Mouse (Mus musculus) intestine, postnatal 0 days (tissue): ENCODE measurements at regions not wholly inside any gene's neighbourhood (a gene's known extent, or its start where the extent isn't known, plus 50 kb on each side); places are given as distances from the start of the nearest gene placed in this dataset.

Experiments
- ATAC-seq: fragments of 200-750 bp; cut with Nextera tagmentation; 2 replicates; pipeline ENCODE4 v1.8.0; 2017; ENCODE audit warnings: mild to moderate bottlenecking, moderate TSS enrichment, moderate library complexity
- H3K27ac ChIP-seq: fragments of 300-500 bp; sonication (generic); 2 replicates; pipeline ENCODE4 v1.5.1; 2014; ENCODE audit warnings: mild to moderate bottlenecking, low read depth, low read length, moderate library complexity
- H3K27me3 ChIP-seq: fragments of 300-500 bp; sonication (generic); replicated peaks from 2 replicates; pipeline ENCODE4 v1.6.1; 2014; ENCODE audit warnings: low read length, mixed read lengths; ENCODE audit not compliant: control insufficient read depth, insufficient read depth
- H3K36me3 ChIP-seq: fragments of 300-500 bp; sonication (generic); 2 replicates; pipeline ENCODE4 v1.6.1; 2014; ENCODE audit warnings: mild to moderate bottlenecking, moderate library complexity; ENCODE audit not compliant: control insufficient read depth, insufficient read depth
- H3K4me1 ChIP-seq: fragments of 300-500 bp; sonication (generic); replicated peaks from 2 replicates; pipeline ENCODE4 v1.6.1; 2014; ENCODE audit warnings: antibody characterized with exemption, low read length, mixed read lengths; ENCODE audit not compliant: control insufficient read depth, insufficient read depth
- H3K4me2 ChIP-seq: fragments of 300-500 bp; sonication (generic); replicated peaks from 2 replicates; pipeline ENCODE4 v1.6.1; 2014; ENCODE audit warnings: low read depth, mild to moderate bottlenecking, moderate library complexity
- H3K4me3 ChIP-seq: fragments of 300-500 bp; sonication (generic); 2 replicates; pipeline ENCODE4 v1.5.1; 2014; ENCODE audit warnings: low read depth, low read length
- H3K9ac ChIP-seq: fragments of 300-500 bp; sonication (generic); 2 replicates; pipeline ENCODE4 v1.6.1; 2014; ENCODE audit warnings: mild to moderate bottlenecking, low read depth, low read length
- H3K9me3 ChIP-seq: fragments of 300-500 bp; sonication (generic); 2 replicates; pipeline ENCODE4 v1.6.1; 2016; ENCODE audit warnings: mixed run types; ENCODE audit not compliant: control insufficient read depth
- CTCF ChIP-seq: sonication (generic); IDR thresholded peaks from 2 replicates; pipeline ENCODE4 v1.5.1; 2016; ENCODE audit warnings: low read depth, mild to moderate bottlenecking, control low read depth, antibody characterized with exemption, moderate library complexity
- WGBS: fragments of 180-500 bp; shearing (Covaris S2); extraction: QIAGEN DNeasy Blood & Tissue Kit; methylation state at CpG from one replicate; pipeline ENCODE4 v1.1.7; 2014; 5-methylcytosine and 5-hydroxymethylcytosine counted together

DNA sequence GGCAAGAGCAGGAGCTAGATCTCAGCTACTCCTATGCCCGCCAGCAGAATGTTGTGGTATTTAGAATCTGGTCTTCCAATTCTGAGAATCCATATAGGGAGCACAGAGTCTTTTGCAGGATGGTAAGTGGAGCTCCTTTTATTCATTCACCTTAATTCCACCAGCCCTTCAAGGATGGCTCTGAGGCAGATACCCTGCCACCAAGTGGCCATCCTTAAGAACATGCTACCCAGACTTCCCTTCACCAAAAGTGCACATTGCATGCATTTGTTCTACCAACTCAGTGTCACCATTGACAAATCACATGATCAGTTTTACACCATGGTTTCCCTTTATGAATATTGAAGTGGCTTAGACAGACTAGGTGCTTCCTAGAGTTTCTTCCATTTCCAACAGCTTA lies 186.1 kb upstream of the Cd180 start:
- Histone ChIP-seq H3K9me3 (no peaks in the 10 kb centered on the region), H3K4me2 (no peak overlapping the region), H3K4me3 (no peak overlapping the region), H3K36me3 (no peaks in the 10 kb centered on the region), H3K27ac (no peak overlapping the region), H3K9ac (no peak overlapping the region), H3K4me1 (no peaks in the 10 kb centered on the region), H3K27me3 (no peaks in the 10 kb centered on the region)
- no peak for ATAC-seq
- 83% methylated on average over 1 of the region's 1 CpGs for WGBS
- TF ChIP-seq CTCF, result peak; percentile 53

DNA sequence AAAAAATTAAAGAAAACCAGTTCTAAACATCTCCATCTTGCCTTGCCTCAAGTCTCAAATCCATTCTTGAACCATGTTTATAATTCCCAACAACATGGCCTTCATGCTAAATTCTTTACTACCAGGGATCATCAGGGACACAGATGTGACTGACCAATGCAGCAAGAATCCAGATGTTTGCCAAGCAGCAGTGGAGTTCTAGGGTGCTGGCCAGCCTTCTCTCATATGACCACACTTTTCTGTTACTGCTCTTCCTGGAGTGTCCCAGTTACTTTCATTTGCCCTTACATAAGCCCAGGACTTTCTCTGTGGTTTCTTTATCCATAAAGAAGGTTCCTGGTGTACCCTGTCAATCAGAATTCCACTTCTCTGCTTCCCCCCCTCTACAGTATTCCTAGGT lies 185.4 kb upstream of the Cd180 start:
- Histone ChIP-seq H3K4me2 (no peak overlapping the region), H3K27ac (no peak overlapping the region), H3K9ac (no peak overlapping the region), H3K27me3 (no peaks in the 10 kb centered on the region), H3K4me1 (no peaks in the 10 kb centered on the region), H3K4me3 (no peak overlapping the region), H3K36me3 (no peaks in the 10 kb centered on the region), H3K9me3 (no peaks in the 10 kb centered on the region)
- no peak for TF ChIP-seq CTCF
- ATAC-seq, result no peak

DNA sequence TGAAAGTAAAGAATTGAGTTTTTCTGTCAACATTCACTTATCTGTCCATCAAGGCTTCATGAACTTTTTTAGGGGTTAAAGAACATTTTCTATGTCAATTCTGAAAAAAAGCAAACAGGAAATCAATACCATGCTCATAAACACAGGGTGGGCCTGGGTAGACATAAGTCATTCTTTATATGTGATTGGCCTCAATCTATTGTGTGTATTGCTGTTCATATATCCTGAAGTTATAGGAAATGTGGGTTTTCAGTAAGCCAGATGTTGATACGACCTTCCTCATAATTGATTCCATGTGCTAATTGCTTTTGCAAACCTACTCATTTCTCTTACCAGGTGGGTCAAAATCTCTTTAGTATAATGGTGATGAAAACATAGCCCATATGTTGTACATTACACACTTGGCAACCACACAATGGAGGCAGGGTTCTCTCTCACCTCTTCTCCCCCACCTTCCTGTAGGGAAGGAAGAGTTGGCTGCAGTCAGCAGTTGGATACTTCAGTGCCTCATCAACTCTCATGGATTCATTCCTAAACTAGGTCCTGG lies 182.6 kb upstream of the Cd180 start:
- Histone ChIP-seq H3K9ac (no peak overlapping the region), H3K4me3 (no peak overlapping the region), H3K9me3 (peaks cover 4% of the 10 kb centered on the region; the same call in 1 of the 2 replicates), H3K4me1 (no peaks in the 10 kb centered on the region), H3K36me3 (no peaks in the 10 kb centered on the region), H3K4me2 (no peak overlapping the region), H3K27ac (no peak overlapping the region), H3K27me3 (no peaks in the 10 kb centered on the region)
- whole genome bisulfite sequencing, result 74% methylated on average over 1 of the region's 1 CpGs
- ATAC-seq, result no peak
- TF ChIP-seq CTCF, result no peak

DNA sequence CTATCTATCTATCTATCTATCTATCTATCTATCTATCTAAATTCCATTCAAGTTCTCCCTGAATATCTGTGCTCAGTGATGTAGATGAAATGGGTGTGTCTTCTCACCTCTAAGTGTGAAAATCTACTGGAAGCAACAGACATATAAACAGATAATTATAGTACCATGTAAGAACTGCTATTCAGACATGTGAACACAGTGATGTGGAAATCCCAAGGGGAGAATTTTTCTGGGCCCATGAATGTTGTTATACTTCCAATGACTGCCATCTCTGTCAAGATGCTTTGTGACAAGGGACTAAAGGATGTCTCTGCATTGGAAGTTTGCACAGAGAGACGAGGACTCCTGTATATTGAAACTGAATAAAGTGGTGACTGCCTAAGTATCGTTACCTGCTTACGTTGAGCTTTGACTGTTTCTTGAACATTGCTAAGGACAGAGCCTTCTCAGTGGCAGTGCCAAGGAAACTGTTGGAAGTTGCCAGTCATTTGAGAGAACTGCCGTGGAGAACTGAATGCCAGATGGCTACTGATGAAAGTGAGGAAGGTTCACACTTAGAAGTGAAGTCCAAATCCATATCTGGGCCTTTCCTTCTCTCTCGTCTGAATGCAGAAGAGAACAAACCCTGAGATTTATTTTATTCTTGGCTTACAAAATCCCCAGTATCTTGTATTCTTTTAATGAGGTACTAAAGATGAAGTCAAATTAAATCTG lies 175.0 kb upstream of the Cd180 start:
- no peaks in the 10 kb centered on the region for H3K27me3 ChIP-seq
- ATAC-seq, result no peak
- no peaks in the 10 kb centered on the region for H3K36me3 ChIP-seq
- TF ChIP-seq CTCF, result no peak
- WGBS, result 89% methylated on average over 5 of the region's 5 CpGs
- H3K4me2 ChIP-seq, result no peak overlapping the region
- no peak overlapping the region for H3K9ac ChIP-seq
- no peaks in the 10 kb centered on the region for H3K4me1 ChIP-seq
- no peak overlapping the region for H3K27ac ChIP-seq
- H3K9me3 ChIP-seq, result peaks cover 4% of the 10 kb centered on the region; the same call in 1 of the 2 replicates
- H3K4me3 ChIP-seq, result no peak overlapping the region

DNA sequence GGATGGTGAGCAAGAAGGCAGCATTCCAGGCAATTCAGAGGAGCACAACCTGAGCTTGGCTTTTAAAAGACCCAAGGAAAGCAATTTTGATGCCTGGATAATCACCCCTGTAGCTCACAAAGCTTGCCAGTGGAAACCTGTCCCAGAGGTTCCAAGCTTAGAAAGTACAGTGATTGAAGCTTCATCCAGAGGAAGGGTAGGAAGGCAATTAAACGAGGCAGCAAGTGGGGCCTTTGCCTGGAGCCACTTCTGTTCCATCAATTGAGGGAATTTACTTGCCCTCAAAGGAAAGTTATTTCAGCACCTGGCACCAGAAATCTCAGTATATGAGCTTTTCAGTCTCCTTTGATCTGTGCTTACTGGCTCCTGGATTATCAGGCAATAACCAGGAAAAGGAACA lies 171.9 kb upstream of the Cd180 start:
- Histone ChIP-seq H3K9ac (no peak overlapping the region), H3K36me3 (no peaks in the 10 kb centered on the region), H3K9me3 (no peaks in the 10 kb centered on the region), H3K27ac (no peak overlapping the region), H3K4me2 (no peak overlapping the region), H3K4me1 (no peaks in the 10 kb centered on the region), H3K4me3 (no peak overlapping the region), H3K27me3 (no peaks in the 10 kb centered on the region)
- WGBS, result 41% methylated on average over 1 of the region's 1 CpGs
- ATAC-seq, result no peak
- no peak for TF ChIP-seq CTCF

DNA sequence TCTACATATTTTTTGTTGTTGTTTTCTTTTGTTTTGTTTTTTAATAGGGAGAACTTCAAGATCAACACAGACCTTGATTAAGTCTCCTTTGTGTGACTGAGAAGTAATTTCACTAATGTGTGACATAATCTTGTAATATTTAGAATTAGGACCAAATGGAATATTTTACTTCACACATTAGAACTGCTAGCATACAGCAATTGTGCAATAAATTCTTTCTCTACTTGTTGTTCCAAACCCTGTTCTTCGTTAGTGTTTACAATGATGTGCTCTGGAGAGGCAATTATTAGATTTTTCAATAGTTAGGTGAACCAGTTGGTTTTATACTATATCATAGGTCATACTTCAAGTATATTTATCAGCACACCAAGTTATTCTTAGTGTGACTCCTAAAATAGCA lies 171.3 kb upstream of the Cd180 start:
- no peak for TF ChIP-seq CTCF
- WGBS, result 78% methylated on average over 1 of the region's 1 CpGs
- H3K4me1 ChIP-seq, result no peaks in the 10 kb centered on the region
- no peaks in the 10 kb centered on the region for H3K9me3 ChIP-seq
- no peak overlapping the region for H3K4me2 ChIP-seq
- H3K27ac ChIP-seq, result no peak overlapping the region
- no peak for ATAC-seq
- no peaks in the 10 kb centered on the region for H3K27me3 ChIP-seq
- H3K36me3 ChIP-seq, result no peaks in the 10 kb centered on the region
- H3K4me3 ChIP-seq, result no peak overlapping the region
- no peak overlapping the region for H3K9ac ChIP-seq
